Mouse (Mus musculus) erythroblast, adult 5-6 weeks (primary cell): ENCODE results near the gene Nedd9. TPM values are rescaled to one million over a fixed set of nuclear protein-coding genes. Genes with fewer than 3 reads are reported as not detected.
"Not testable (repeated sequence)": the region's sequence is repeated elsewhere in the genome, so short reads cannot be mapped to it uniquely, and the experiment has no call there.

Source experiments
- ATAC-seq: replicated peaks from 2 replicates; pipeline ENCODE4 v1.8.0; 2016; ENCODE audit warnings: moderate number of reproducible peaks, mild to moderate bottlenecking, moderate TSS enrichment, inconsistent platforms; ENCODE audit not compliant: poor library complexity, low FRiP score, severe bottlenecking
- total RNA-seq, 2 experiments: library from RNA; stranded (forward) in 1 of 2; stranded (reverse) in 1 of 2; fragments of 150-400 nt in 1 of 2; fragments of 200-764, 138-1000 nt in 1 of 2; gene quantifications; 2 replicates each; pipeline versions ENCODE4 v1.2.3 to v1.2.4; 2015 to 2017; ENCODE audit warnings: low replicate concordance in 2 of 2

The Nedd9 gene
- total RNA-seq, 2 experiments from 2014 or later: 13.1 to 14.4 TPM

GRCm38 (mm10) chr13:41267827-41268408 is 219.2 kb downstream of the Nedd9 start:
- ATAC-seq: no peak

DNA sequence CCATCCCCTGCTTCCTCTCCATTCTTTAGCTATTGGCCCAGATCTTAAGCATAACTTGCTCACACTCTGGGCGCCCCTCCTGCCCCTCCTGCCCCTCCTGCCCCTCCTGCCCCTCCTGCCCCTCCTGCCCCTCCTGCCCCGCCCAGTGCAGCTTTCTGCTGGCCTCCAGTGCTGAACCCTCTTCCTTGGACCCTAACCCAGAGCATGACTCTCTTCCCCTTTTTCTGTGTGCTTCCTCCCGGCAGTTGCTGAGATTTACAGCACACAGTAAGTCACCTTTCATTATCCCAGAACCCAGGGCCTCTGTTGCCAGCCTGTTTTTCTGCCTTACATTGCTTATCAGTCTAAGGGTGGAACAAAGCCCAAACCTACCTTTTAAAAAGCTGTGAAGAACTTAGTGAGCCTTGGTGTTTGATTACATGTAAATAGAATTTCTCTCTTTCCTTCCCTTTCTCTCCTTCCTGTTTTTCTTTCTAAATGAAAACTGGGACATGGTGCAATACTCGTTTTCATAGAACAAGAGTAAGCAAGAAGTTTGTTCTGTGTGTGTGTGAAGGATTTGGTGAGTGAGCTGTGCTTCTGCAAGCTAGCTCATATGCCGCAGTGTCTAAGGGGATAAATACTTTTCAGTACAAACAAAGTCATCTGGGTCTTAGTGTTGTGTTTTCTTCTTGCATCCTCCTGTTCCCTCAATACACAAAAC is 223.7 kb downstream of the Nedd9 start:
- ATAC-seq: no peak

GRCm38 (mm10) chr13:41261617-41262016 is 225.5 kb downstream of the Nedd9 start:
- ATAC-seq: not testable (repeated sequence)

Other genes starting within 250 kb of the Nedd9 start
- 3.1 and 5.6 TPM in 2 replicates for gene Smim13, start 237.5 kb downstream of the Nedd9 start, total RNA-seq (2015; ENCODE audit: low replicate concordance)
- 3.8 and 4.5 TPM in 2 replicates for gene Smim13, start 237.5 kb downstream of the Nedd9 start, total RNA-seq (2017; ENCODE audit: low replicate concordance)
- not detected in 2 replicates for gene Gm17364, start 213.4 kb downstream of the Nedd9 start, total RNA-seq (2015; ENCODE audit: low replicate concordance)
- not detected in 2 replicates for gene Gm17364, start 213.4 kb downstream of the Nedd9 start, total RNA-seq (2017; ENCODE audit: low replicate concordance)
- 7.7 and 9.4 TPM in 2 replicates for gene Tmem170b, start 118.5 kb upstream of the Nedd9 start, total RNA-seq (2015; ENCODE audit: low replicate concordance)
- 7.1 and 8.5 TPM in 2 replicates for gene Tmem170b, start 118.5 kb upstream of the Nedd9 start, total RNA-seq (2017; ENCODE audit: low replicate concordance)